Mouse (Mus musculus) kidney, adult 18-20 months (tissue): ENCODE measurements around the gene Btla.
A peak's percentile ranks its signal among the peaks of the same experiment; 100 is the strongest.

Source experiments
- DNase-seq: peaks from one replicate; pipeline ENCODE4 v3.0.0; 2021

The Btla gene

GRCm38 (mm10) chr16:45223648-45224388, at the start of gene Btla:
TSS of gene Btla (plus strand) at chr16:45224315.
- DNase-seq, result no peak

- DNase-seq, result no peak
These were observed 45.6 kb upstream of the Btla start for GRCm38 (mm10) chr16:45178552-45178951.

- no peak for DNase-seq
These were observed 42.3 kb upstream of the Btla start for GRCm38 (mm10) chr16:45181824-45182223.

- DNase-seq, result peak; percentile 77
These were observed 31.5 kb upstream of the Btla start for GRCm38 (mm10) chr16:45192613-45193012.

GRCm38 (mm10) chr16:45196816-45197215, 27.3 kb upstream of the Btla start:
- DNase-seq, result peak; percentile 53

GRCm38 (mm10) chr16:45201395-45201794, 22.7 kb upstream of the Btla start:
- DNase-seq, result no peak

GRCm38 (mm10) chr16:45204438-45204837, 19.7 kb upstream of the Btla start:
- DNase-seq, result no peak

GRCm38 (mm10) chr16:45204859-45205670, 19.1 kb upstream of the Btla start:
- peak; percentile 5 for DNase-seq

GRCm38 (mm10) chr16:45222016-45222415, 2.1 kb upstream of the Btla start:
- DNase-seq, result no peak

GRCm38 (mm10) chr16:45222771-45223170, 1.3 kb upstream of the Btla start:
- DNase-seq, result no peak

GRCm38 (mm10) chr16:45224431-45225008, 405 bp downstream of the Btla start:
- no peak for DNase-seq

GRCm38 (mm10) chr16:45227002-45227401, 2.9 kb downstream of the Btla start:
- DNase-seq, result no peak

- no peak for DNase-seq
These were observed 7.2 kb downstream of the Btla start for GRCm38 (mm10) chr16:45231296-45231695.

GRCm38 (mm10) chr16:45233007-45233406, 8.9 kb downstream of the Btla start:
- DNase-seq, result no peak

- no peak for DNase-seq
These were observed 18.6 kb downstream of the Btla start for GRCm38 (mm10) chr16:45242700-45243099.

- no peak for DNase-seq
These were observed 20.9 kb downstream of the Btla start for GRCm38 (mm10) chr16:45244930-45245472.

- no peak for DNase-seq
These were observed 25.6 kb downstream of the Btla start for GRCm38 (mm10) chr16:45249761-45250160.

GRCm38 (mm10) chr16:45250317-45250716, 26.2 kb downstream of the Btla start:
- no peak for DNase-seq

GRCm38 (mm10) chr16:45251773-45252413, 27.8 kb downstream of the Btla start:
- no peak for DNase-seq

- no peak for DNase-seq
These were observed 31.2 kb downstream of the Btla start for GRCm38 (mm10) chr16:45255183-45255861.

GRCm38 (mm10) chr16:45256895-45257294, 32.8 kb downstream of the Btla start:
- DNase-seq, result no peak

GRCm38 (mm10) chr16:45257567-45257966, 33.5 kb downstream of the Btla start:
- DNase-seq, result no peak
